Mouse (Mus musculus) E14TG2a.4 (cell line): ENCODE measurements at regions not wholly inside any gene's neighbourhood (a gene's known extent, or its start where the extent isn't known, plus 50 kb on each side); places are given as distances from the start of the nearest gene placed in this dataset.

Experiments
- H3K27me3 ChIP-seq: 2 replicates; pipeline ENCODE4 v1.6.1; 2014; ENCODE audit warnings: low read length, control low read depth; ENCODE audit not compliant: insufficient read depth
- H3K36me3 ChIP-seq: 2 replicates; pipeline ENCODE4 v1.6.1; 2014; ENCODE audit warnings: low read length, control low read depth; ENCODE audit not compliant: insufficient read depth
- H3K4me1 ChIP-seq: replicated peaks from 2 replicates; pipeline ENCODE4 v1.6.1; 2014; ENCODE audit warnings: low read depth, low read length, control low read depth
- H3K4me3 ChIP-seq: replicated peaks from 2 replicates; pipeline ENCODE4 v1.5.1; 2014; ENCODE audit warnings: mild to moderate bottlenecking, low read length
- H3K9me3 ChIP-seq: 2 replicates; pipeline ENCODE4 v1.6.1; 2014; ENCODE audit warnings: low read length, control low read depth
- CTCF ChIP-seq: conservative IDR thresholded peaks from 2 replicates; pipeline ENCODE4 v1.5.1; 2014; ENCODE audit warnings: low read length
- NANOG ChIP-seq: IDR thresholded peaks from 2 replicates; pipeline ENCODE4 v1.6.1; 2014; ENCODE audit warnings: borderline replicate concordance, low read length, mixed read lengths
- POU5F1 ChIP-seq: IDR thresholded peaks from 2 replicates; pipeline ENCODE4 v1.6.1; 2014; ENCODE audit warnings: low read length, borderline replicate concordance

DNA sequence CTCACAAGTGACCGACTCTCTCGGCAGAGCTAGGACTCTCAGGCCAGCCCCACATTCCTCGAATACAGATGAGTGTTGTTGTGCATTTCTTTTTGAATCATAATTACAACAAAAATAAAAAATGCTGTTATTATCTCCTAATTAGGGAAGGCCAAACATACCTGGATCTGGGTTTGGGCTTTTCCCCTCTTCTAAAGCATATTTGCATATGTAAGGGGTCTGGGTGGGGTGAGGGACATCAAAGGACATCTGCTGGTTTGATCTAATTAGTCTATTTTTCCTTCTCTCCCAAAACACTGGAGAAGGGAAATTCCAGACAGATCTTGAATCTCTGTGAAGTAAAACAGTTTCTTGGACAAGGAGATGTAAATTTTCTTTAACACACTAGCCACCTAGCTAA is 85.3 kb downstream of the Tfap2a start:
- Histone ChIP-seq H3K36me3 (no peaks in the 10 kb centered on the region), H3K4me1 (peaks cover 65% of the 10 kb centered on the region), H3K27me3 (peaks cover 9% of the 10 kb centered on the region), H3K9me3 (no peaks in the 10 kb centered on the region), H3K4me3 (no peak overlapping the region)
- no peak for TF ChIP-seq CTCF
- no peak for TF ChIP-seq NANOG
- TF ChIP-seq POU5F1: no peak

- no peak for TF ChIP-seq CTCF
- TF ChIP-seq NANOG: no peak
- TF ChIP-seq POU5F1: no peak
- Histone ChIP-seq H3K36me3 (no peaks in the 10 kb centered on the region), H3K27me3 (peaks cover 9% of the 10 kb centered on the region), H3K4me1 (peaks cover 66% of the 10 kb centered on the region), H3K4me3 (no peak overlapping the region), H3K9me3 (no peaks in the 10 kb centered on the region)
Measured at GRCm38 (mm10) chr13:40651056-40651455, 87.1 kb downstream of the Tfap2a start.

DNA sequence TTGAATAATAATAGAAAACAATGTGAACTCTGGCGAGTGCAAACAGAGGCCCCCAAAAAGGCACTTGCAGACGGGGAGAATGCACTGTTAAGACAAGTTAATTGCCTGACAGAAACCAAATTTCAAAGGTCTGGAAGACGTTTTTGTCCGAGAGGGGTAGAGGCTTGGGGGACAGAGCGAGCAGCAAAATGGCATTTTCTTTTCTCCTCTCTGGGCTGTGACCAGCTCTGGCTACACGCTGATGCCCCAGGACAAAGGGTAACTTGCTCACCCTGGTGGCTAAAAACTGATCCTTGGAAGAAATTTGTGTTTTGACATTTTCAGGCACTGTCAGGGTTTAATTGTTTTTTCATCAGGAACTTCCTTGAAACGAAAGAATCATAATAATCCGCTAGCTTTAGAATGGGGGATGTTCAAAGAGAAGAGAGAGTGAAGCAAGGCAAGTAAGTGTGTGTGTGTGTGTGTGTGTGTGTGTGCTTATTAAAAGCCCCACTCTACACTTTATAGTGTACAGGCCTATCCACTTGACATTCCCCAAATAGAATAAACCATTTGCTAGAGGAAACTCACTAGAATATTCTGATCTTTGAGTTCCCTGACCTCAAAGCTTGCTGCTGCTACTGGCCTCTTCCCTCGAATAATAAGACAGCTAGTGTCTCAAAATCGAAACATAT is 88.0 kb downstream of the Tfap2a start:
- Histone ChIP-seq H3K36me3 (no peaks in the 10 kb centered on the region), H3K4me1 (peaks cover 66% of the 10 kb centered on the region), H3K27me3 (peaks cover 7% of the 10 kb centered on the region), H3K9me3 (no peaks in the 10 kb centered on the region), H3K4me3 (peak overlapping the region; percentile 39)
- TF ChIP-seq CTCF: no peak
- TF ChIP-seq NANOG: no peak
- no peak for TF ChIP-seq POU5F1

GRCm38 (mm10) chr13:40649096-40650035 is 88.8 kb downstream of the Tfap2a start:
- H3K36me3 ChIP-seq: no peaks in the 10 kb centered on the region
- no peak for TF ChIP-seq POU5F1
- peak; percentile 7; the same call in 1 of the 2 replicates for TF ChIP-seq NANOG
- no peak for TF ChIP-seq CTCF
- H3K9me3 ChIP-seq: no peaks in the 10 kb centered on the region
- H3K4me3 ChIP-seq: peak overlapping the region; percentile 39
- peaks cover 2% of the 10 kb centered on the region; the same call in 1 of the 2 replicates for H3K27me3 ChIP-seq
- peaks cover 63% of the 10 kb centered on the region for H3K4me1 ChIP-seq

- no peak for TF ChIP-seq NANOG
- no peak for TF ChIP-seq CTCF
- no peak for TF ChIP-seq POU5F1
- Histone ChIP-seq H3K27me3 (no peaks in the 10 kb centered on the region), H3K36me3 (no peaks in the 10 kb centered on the region), H3K9me3 (no peaks in the 10 kb centered on the region), H3K4me1 (peaks cover 38% of the 10 kb centered on the region), H3K4me3 (no peak overlapping the region)
Measured at GRCm38 (mm10) chr13:40646131-40646530, 92.0 kb downstream of the Tfap2a start.

GRCm38 (mm10) chr13:40645646-40646045 is 92.5 kb downstream of the Tfap2a start:
- H3K4me1 ChIP-seq: peaks cover 33% of the 10 kb centered on the region
- TF ChIP-seq NANOG: no peak
- TF ChIP-seq CTCF: no peak
- no peak for TF ChIP-seq POU5F1

DNA sequence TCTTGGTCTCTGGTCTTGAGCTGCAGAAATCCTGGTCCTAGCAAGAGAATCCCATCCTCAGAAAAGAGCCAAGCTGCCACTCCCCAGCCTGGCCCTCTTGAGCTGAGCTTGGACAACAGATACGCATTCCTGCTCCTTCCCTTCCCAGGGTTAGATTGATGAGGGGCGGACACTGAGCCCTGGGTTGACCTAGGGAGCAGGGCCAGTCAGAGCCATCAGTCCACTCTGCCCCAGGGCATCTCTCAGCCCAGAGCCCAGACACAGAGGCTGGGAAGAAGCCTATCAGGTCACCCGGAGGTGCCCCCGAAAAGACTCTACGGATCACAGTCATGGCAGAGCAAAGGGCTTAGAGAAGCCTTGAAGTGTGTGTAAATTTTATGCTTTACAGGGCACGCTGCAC is 95.2 kb downstream of the Tfap2a start:
- no peak for TF ChIP-seq NANOG
- no peak for TF ChIP-seq POU5F1
- no peak for TF ChIP-seq CTCF
- peaks cover 7% of the 10 kb centered on the region for H3K4me1 ChIP-seq
- H3K27me3 ChIP-seq: no peaks in the 10 kb centered on the region
- no peak overlapping the region for H3K4me3 ChIP-seq
- no peaks in the 10 kb centered on the region for H3K9me3 ChIP-seq
- H3K36me3 ChIP-seq: no peaks in the 10 kb centered on the region

More at GRCm38 (mm10) chr13:40645646-40646045, 92.5 kb downstream of the Tfap2a start:
- H3K27me3 ChIP-seq: no peaks in the 10 kb centered on the region
- H3K36me3 ChIP-seq: no peaks in the 10 kb centered on the region
- no peak overlapping the region for H3K4me3 ChIP-seq
- no peaks in the 10 kb centered on the region for H3K9me3 ChIP-seq

DNA sequence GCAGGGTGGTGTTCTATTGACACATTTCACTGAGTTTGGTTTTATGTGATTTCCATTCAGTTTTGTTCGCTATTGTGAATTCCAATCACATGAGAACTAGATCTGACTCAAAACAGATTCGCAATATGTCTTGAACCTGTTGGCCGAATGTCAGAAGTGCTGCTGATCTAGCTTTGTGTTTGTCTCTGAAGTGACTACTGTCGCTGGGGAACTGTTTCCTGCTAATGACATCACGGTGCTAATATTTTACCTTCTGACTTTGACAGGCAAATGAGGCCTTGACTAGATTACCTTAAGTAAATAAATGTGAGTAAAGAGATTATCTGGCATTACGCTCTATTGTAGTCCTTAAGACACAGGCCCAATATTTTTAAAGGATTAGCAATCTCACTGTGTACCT is 100.9 kb downstream of the Tfap2a start:
- TF ChIP-seq POU5F1 (no peak), NANOG (no peak), CTCF (no peak)
- H3K36me3 ChIP-seq: no peaks in the 10 kb centered on the region
- H3K27me3 ChIP-seq: peaks cover 3% of the 10 kb centered on the region; the same call in 1 of the 2 replicates
- no peak overlapping the region for H3K4me3 ChIP-seq
- H3K9me3 ChIP-seq: no peaks in the 10 kb centered on the region
- no peaks in the 10 kb centered on the region for H3K4me1 ChIP-seq
